Mouse (Mus musculus) liver, adult 2 months (tissue): ENCODE measurements at regions not wholly inside any gene's neighbourhood (a gene's known extent, or its start where the extent isn't known, plus 50 kb on each side); places are given as distances from the start of the nearest gene placed in this dataset.

Experiments
- CTCF ChIP-seq: fragments of 200-500 bp; IDR thresholded peaks from 2 replicates; pipeline ENCODE4 v1.5.1; 2011; ENCODE audit warnings: low read depth, low read length, control low read depth
- POLR2A ChIP-seq: fragments of 200-500 bp; IDR thresholded peaks from 2 replicates; pipeline ENCODE4 v1.6.1; 2011; ENCODE audit warnings: low read length, control low read depth; ENCODE audit not compliant: insufficient read depth; ENCODE audit errors: extremely low read depth

DNA sequence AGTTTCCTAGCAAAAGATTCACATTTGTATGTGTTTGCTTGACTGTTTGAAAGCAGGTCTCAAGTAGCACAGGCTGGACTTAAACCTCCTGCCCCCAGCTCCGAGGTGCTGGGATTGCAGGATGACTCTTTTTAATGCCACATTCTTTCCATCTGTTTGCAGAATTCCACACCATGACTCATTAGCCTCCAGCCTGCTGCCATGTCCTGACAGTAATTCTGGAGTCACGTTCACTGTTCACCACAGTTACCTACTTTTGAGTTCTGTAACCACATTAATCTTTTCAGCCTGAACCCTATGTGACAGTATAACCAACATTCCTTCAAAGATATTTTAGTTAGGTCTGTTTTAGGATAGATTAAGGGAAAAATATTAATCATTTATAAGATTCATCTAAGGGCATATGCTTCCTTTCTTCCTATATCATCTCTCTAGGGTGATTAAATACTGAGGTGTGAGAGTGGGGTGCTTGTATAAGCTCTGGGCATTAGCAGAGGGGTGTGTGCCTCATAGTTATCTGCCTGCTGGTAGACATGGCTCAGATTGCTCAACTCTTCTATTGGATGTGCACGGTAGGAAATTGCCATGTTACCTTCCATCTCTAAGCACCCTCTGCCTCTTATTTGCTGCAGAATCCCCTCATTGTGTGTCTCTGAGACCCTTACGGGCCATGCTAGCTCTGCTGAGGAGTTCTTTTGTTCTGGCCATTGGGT lies 105.3 kb upstream of the Kitl start:
- no peak for TF ChIP-seq CTCF
- no peak for TF ChIP-seq POLR2A
